Comparison of ENCODE assay signal across 24 mouse cellular contexts in genomic region chr6:20290496-20290895, GRCm38 (mm10).
A peak's percentile ranks its signal among the peaks of the same experiment; 100 is the strongest.
DNase-seq lines count a peak whose midpoint lies in the region; ATAC-seq and TF ChIP-seq lines count a peak whose summit lies in the region.
"Had no signal": no experiment of that assay in that cellular context is flagged by ENCODE, and none has a peak within 500 bp of the region (broad histone marks: within the 10 kb centered on the region; RNA-seq: fewer than 3 reads in every experiment).

No protein-coding gene starts in this region.

- H3K9me3 ChIP-seq in lung, embryonic 14.5 days (ENCODE audit: low read depth, low read length): no peaks in the 10 kb centered on the region
- H3K9me3 ChIP-seq: embryonic facial prominence, embryonic 13.5 days; heart, embryonic 10.5 days; intestine, embryonic 15.5 days; limb, embryonic 12.5 days; liver, embryonic 12.5 days had no signal

- H3K4me1 ChIP-seq in lung, embryonic 14.5 days (ENCODE audit: insufficient read depth): no peaks in the 10 kb centered on the region
- H3K4me1 ChIP-seq: embryonic facial prominence, embryonic 13.5 days; heart, embryonic 10.5 days; intestine, embryonic 15.5 days; limb, embryonic 12.5 days; liver, embryonic 12.5 days had no signal

- H3K36me3 ChIP-seq in lung, embryonic 14.5 days (ENCODE audit: insufficient read depth): no peaks in the 10 kb centered on the region
- H3K36me3 ChIP-seq: embryonic facial prominence, embryonic 13.5 days; heart, embryonic 10.5 days; intestine, embryonic 15.5 days; limb, embryonic 12.5 days; liver, embryonic 12.5 days had no signal

- no peak overlapping the region for H3K27ac ChIP-seq in lung, embryonic 14.5 days (ENCODE audit: low read depth)
- H3K27ac ChIP-seq: embryonic facial prominence, embryonic 13.5 days; heart, embryonic 10.5 days; hindbrain, embryonic 14.5 days; intestine, embryonic 15.5 days; limb, embryonic 12.5 days; liver, embryonic 12.5 days had no signal

- no peak overlapping the region for H3K4me3 ChIP-seq in lung, embryonic 14.5 days (ENCODE audit: low read depth, low read length)
- H3K4me3 ChIP-seq: embryonic facial prominence, embryonic 13.5 days; heart, embryonic 10.5 days; intestine, embryonic 15.5 days; limb, embryonic 12.5 days; liver, embryonic 12.5 days had no signal

- peak; percentile 7 for DNase-seq in embryo, embryonic 10.5 days (ENCODE audit: low spot score)
- DNase-seq in embryo, embryonic 10 days (ENCODE audit: low spot score): no peak
- peak; percentile 0 for DNase-seq in lung, embryonic 14.5 days
- no peak for DNase-seq in lung, postnatal 10 days
- DNase-seq in NIH3T3 (ENCODE audit: low read depth): peak; percentile 13
- peak; percentile 8 for DNase-seq in mesoderm, embryonic 11.5 days (ENCODE audit: low read depth, low spot score)
- no peak for DNase-seq in gastrocnemius, adult 8-10 months (ENCODE audit: low spot score in 2 of 2)
- DNase-seq: cerebellum, adult 18-20 months; cerebellum, postnatal 25 days; heart, postnatal 14 days; kidney, adult 9 months; kidney, postnatal 36 days; lung, adult 2 months; lung, postnatal 4 days; right cerebral cortex, postnatal 4 days; thymus, adult 2 months had no signal

- H3K27me3 ChIP-seq in lung, embryonic 14.5 days (ENCODE audit: insufficient read depth, low read length): no peaks in the 10 kb centered on the region
- H3K27me3 ChIP-seq: embryonic facial prominence, embryonic 13.5 days; intestine, embryonic 15.5 days; limb, embryonic 12.5 days; liver, embryonic 12.5 days had no signal

- H3K9ac ChIP-seq in lung, embryonic 14.5 days: no peak overlapping the region
- H3K9ac ChIP-seq: embryonic facial prominence, embryonic 13.5 days; hindbrain, embryonic 14.5 days; intestine, embryonic 15.5 days; limb, embryonic 12.5 days; liver, embryonic 12.5 days had no signal

- TF ChIP-seq CTCF in lung, embryonic 14.5 days (IDR thresholded peaks at IDR 0.05; ENCODE audit: low read depth): no peak

- no peak overlapping the region for H3K4me2 ChIP-seq in lung, embryonic 14.5 days
- H3K4me2 ChIP-seq: embryonic facial prominence, embryonic 13.5 days; hindbrain, embryonic 14.5 days; intestine, embryonic 15.5 days; limb, embryonic 12.5 days; liver, embryonic 12.5 days; midbrain, embryonic 11.5 days had no signal

- no peak for ATAC-seq in lung, embryonic 14.5 days (ENCODE audit: insufficient read depth)
- ATAC-seq: forebrain, embryonic 16.5 days; intestine, embryonic 15.5 days; liver, embryonic 12.5 days had no signal

Comparison
In these comparisons a context has a peak if more than half of its experiments do, and no peak if none do; other contexts are left out.
1. DNase-seq: peak in embryo, embryonic 10.5 days (single experiment), lung, embryonic 14.5 days (single experiment), NIH3T3 (single experiment) and mesoderm, embryonic 11.5 days (single experiment); none in embryo, embryonic 10 days (single experiment), lung, postnatal 10 days (single experiment) and gastrocnemius, adult 8-10 months (0 of 2).